Mouse (Mus musculus) lung, postnatal 10 days (tissue): Measurements from ENCODE around the gene 1700003E16Rik.

Experiments used
- DNase-seq: peaks from one replicate; pipeline ENCODE4 v3.0.0; 2021

1700003E16Rik gene

GRCm38 (mm10) chr6:83161442-83161841 lies 5.2 kb downstream of the 1700003E16Rik start:
- DNase-seq, result no peak

- DNase-seq, result peak; percentile 66
These were observed 5.9 kb downstream of the 1700003E16Rik start for GRCm38 (mm10) chr6:83161921-83162641.

GRCm38 (mm10) chr6:83162701-83163100 lies 6.5 kb downstream of the 1700003E16Rik start:
- DNase-seq, result peak; percentile 75

GRCm38 (mm10) chr6:83165026-83165606 lies 8.9 kb downstream of the 1700003E16Rik start:
- DNase-seq, result no peak

- DNase-seq, result peak; percentile 97
These were observed 9.5 kb downstream of the 1700003E16Rik start, which contains the start of gene Dctn1 for GRCm38 (mm10) chr6:83165607-83166242. Dctn1 (plus strand) TSS chr6:83165920.

GRCm38 (mm10) chr6:83166243-83166630 lies 10.0 kb downstream of the 1700003E16Rik start:
- no peak for DNase-seq

- DNase-seq, result no peak
These were observed 13.7 kb downstream of the 1700003E16Rik start for GRCm38 (mm10) chr6:83169872-83170271.

GRCm38 (mm10) chr6:83171063-83171462 lies 14.9 kb downstream of the 1700003E16Rik start:
- no peak for DNase-seq

GRCm38 (mm10) chr6:83172240-83172920 lies 16.2 kb downstream of the 1700003E16Rik start:
- no peak for DNase-seq

GRCm38 (mm10) chr6:83175996-83176395 lies 19.8 kb downstream of the 1700003E16Rik start:
- DNase-seq, result no peak

- DNase-seq, result peak; percentile 54
These were observed 23.4 kb downstream of the 1700003E16Rik start for GRCm38 (mm10) chr6:83179390-83180117.

GRCm38 (mm10) chr6:83180605-83181004 lies 24.4 kb downstream of the 1700003E16Rik start:
- DNase-seq, result no peak

GRCm38 (mm10) chr6:83184858-83185435 lies 28.7 kb downstream of the 1700003E16Rik start:
- DNase-seq, result peak; percentile 57

GRCm38 (mm10) chr6:83185895-83186861 lies 30.0 kb downstream of the 1700003E16Rik start:
- peak; percentile 73 for DNase-seq

GRCm38 (mm10) chr6:83186946-83187345 lies 30.7 kb downstream of the 1700003E16Rik start:
- no peak for DNase-seq

- DNase-seq, result no peak
These were observed 37.4 kb downstream of the 1700003E16Rik start for GRCm38 (mm10) chr6:83193571-83193970.

GRCm38 (mm10) chr6:83197345-83198004 lies 41.3 kb downstream of the 1700003E16Rik start:
- DNase-seq, result peak; percentile 68

GRCm38 (mm10) chr6:83203320-83203719 lies 47.1 kb downstream of the 1700003E16Rik start:
- no peak for DNase-seq

GRCm38 (mm10) chr6:83205851-83206250 lies 49.6 kb downstream of the 1700003E16Rik start:
- peak; percentile 21 for DNase-seq

GRCm38 (mm10) chr6:83206321-83206720 lies 50.1 kb downstream of the 1700003E16Rik start:
- DNase-seq, result peak; percentile 51
